Mouse (Mus musculus) kidney, postnatal 14 days (tissue): ENCODE results near the gene Arhgef6.

Source experiments
- DNase-seq: peaks from one replicate; pipeline ENCODE4 v3.0.0; 2022; ENCODE audit warnings: mixed read lengths

Gene Arhgef6

GRCm38 (mm10) chrX:57303188-57303878 is 35.2 kb downstream of the Arhgef6 start:
- no peak for DNase-seq

GRCm38 (mm10) chrX:57298946-57299345 is 39.6 kb downstream of the Arhgef6 start:
- DNase-seq, result no peak

GRCm38 (mm10) chrX:57288458-57288857 is 50.1 kb downstream of the Arhgef6 start:
- no peak for DNase-seq

GRCm38 (mm10) chrX:57286281-57286680 is 52.2 kb downstream of the Arhgef6 start:
- DNase-seq, result peak; percentile 24

GRCm38 (mm10) chrX:57282184-57282583 is 56.3 kb downstream of the Arhgef6 start:
- DNase-seq, result no peak

- DNase-seq, result peak; percentile 4
Measured at GRCm38 (mm10) chrX:57277560-57278335, 60.8 kb downstream of the Arhgef6 start.

- no peak for DNase-seq
Measured at GRCm38 (mm10) chrX:57263515-57263914, 75.0 kb downstream of the Arhgef6 start.

GRCm38 (mm10) chrX:57260744-57261143 is 77.8 kb downstream of the Arhgef6 start:
- peak; percentile 1 for DNase-seq

- no peak for DNase-seq
Measured at GRCm38 (mm10) chrX:57253329-57254055, 85.0 kb downstream of the Arhgef6 start.

GRCm38 (mm10) chrX:57238572-57238971 is 100.0 kb downstream of the Arhgef6 start:
- no peak for DNase-seq

GRCm38 (mm10) chrX:57235982-57236381 is 102.5 kb downstream of the Arhgef6 start:
- no peak for DNase-seq

- DNase-seq, result no peak
Measured at GRCm38 (mm10) chrX:57233596-57233995, 104.9 kb downstream of the Arhgef6 start.

- no peak for DNase-seq
Measured at GRCm38 (mm10) chrX:57228178-57228577, 110.4 kb downstream of the Arhgef6 start.

- DNase-seq, result peak; percentile 0
Measured at GRCm38 (mm10) chrX:57223301-57223700, 115.2 kb downstream of the Arhgef6 start.

- DNase-seq, result no peak
Measured at GRCm38 (mm10) chrX:57221881-57222280, 116.6 kb downstream of the Arhgef6 start.

GRCm38 (mm10) chrX:57219563-57219962 is 119.0 kb downstream of the Arhgef6 start:
- no peak for DNase-seq

- DNase-seq, result no peak
Measured at GRCm38 (mm10) chrX:57216271-57216670, 122.3 kb downstream of the Arhgef6 start.

GRCm38 (mm10) chrX:57215495-57215894 is 123.0 kb downstream of the Arhgef6 start:
- DNase-seq, result no peak

- DNase-seq, result no peak
Measured at GRCm38 (mm10) chrX:57212862-57213261, 125.7 kb downstream of the Arhgef6 start.

- no peak for DNase-seq
Measured at GRCm38 (mm10) chrX:57211876-57212275, 126.7 kb downstream of the Arhgef6 start, which contains the start of gene Cd40lg. TSS of gene Cd40lg (plus strand) at chrX:57212143.

GRCm38 (mm10) chrX:57210591-57210990 is 127.9 kb downstream of the Arhgef6 start:
- DNase-seq, result no peak

GRCm38 (mm10) chrX:57200397-57200796 is 138.1 kb downstream of the Arhgef6 start:
- DNase-seq, result no peak

- no peak for DNase-seq
Measured at GRCm38 (mm10) chrX:57198036-57198435, 140.5 kb downstream of the Arhgef6 start.
